ENCODE assay signal across 22 mouse cellular contexts in the genomic region with DNA sequence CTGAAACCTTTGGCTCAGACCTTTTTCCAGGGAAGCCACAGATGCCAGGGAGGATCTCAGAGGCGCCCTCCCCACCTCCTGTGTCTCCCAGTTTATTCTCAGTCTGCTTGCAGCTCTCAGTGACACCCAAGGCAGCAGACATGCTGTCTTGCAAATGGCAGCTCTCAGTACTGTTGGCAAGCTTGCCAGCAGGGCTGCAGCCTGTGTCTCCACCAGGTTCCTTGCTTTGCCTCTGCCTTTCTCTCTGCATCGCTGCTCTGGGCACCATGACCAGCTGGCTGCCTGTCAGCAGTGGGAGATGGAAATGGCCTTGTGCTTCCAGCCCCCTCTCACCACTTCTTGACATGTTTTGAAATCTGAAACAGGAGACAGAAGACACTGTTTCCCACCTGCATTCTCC.
A peak's percentile ranks its signal among the peaks of the same experiment; 100 is the strongest.
DNase-seq lines count a peak whose midpoint lies in the region; ATAC-seq and TF ChIP-seq lines count a peak whose summit lies in the region.
"Had no signal": no experiment of that assay in that cellular context is flagged by ENCODE, and none has a peak within 500 bp of the region (broad histone marks: within the 10 kb centered on the region; RNA-seq: fewer than 3 reads in every experiment).

No protein-coding gene starts in this region.

- H3K27ac ChIP-seq in kidney, adult 2 months (ENCODE audit: insufficient read depth, low read depth, low read length) = no peak overlapping the region
- H3K27ac ChIP-seq in midbrain, postnatal 0 days (ENCODE audit: low read depth, low read length) = no peak overlapping the region
- H3K27ac ChIP-seq in midbrain, embryonic 11.5 days (ENCODE audit: low read depth, low read length) = no peak overlapping the region
- H3K27ac ChIP-seq: embryonic facial prominence, embryonic 15.5 days; gastrocnemius, adult 2 months; intestine, embryonic 15.5 days; layer of hippocampus, adult 2 months had no signal

- peaks cover 4% of the 10 kb centered on the region for H3K4me1 ChIP-seq in kidney, adult 2 months (ENCODE audit: control insufficient read depth, insufficient read depth, low read length)
- H3K4me1 ChIP-seq in midbrain, postnatal 0 days (ENCODE audit: insufficient read depth, low read length) = no peaks in the 10 kb centered on the region
- H3K4me1 ChIP-seq in midbrain, embryonic 11.5 days (ENCODE audit: control insufficient read depth, insufficient read depth, low read length) = no peaks in the 10 kb centered on the region
- H3K4me1 ChIP-seq: embryonic facial prominence, embryonic 15.5 days; intestine, embryonic 15.5 days had no signal

- H3K4me2 ChIP-seq in midbrain, postnatal 0 days (ENCODE audit: low read depth, low read length, poor library complexity, severe bottlenecking) = no peak overlapping the region
- H3K4me2 ChIP-seq in midbrain, embryonic 11.5 days = no peak overlapping the region
- H3K4me2 ChIP-seq: embryonic facial prominence, embryonic 15.5 days; heart, embryonic 11.5 days; intestine, embryonic 15.5 days had no signal

- no peak for TF ChIP-seq POLR2A in kidney, adult 2 months (IDR thresholded peaks at IDR 0.05; ENCODE audit: low read depth, low read length)

- no peak overlapping the region for H3K9ac ChIP-seq in midbrain, postnatal 0 days (replicated peaks; ENCODE audit: low read length, poor library complexity, severe bottlenecking)
- no peak overlapping the region for H3K9ac ChIP-seq in midbrain, embryonic 11.5 days (ENCODE audit: low read length)
- H3K9ac ChIP-seq: embryonic facial prominence, embryonic 15.5 days; intestine, embryonic 15.5 days had no signal

- no peak for TF ChIP-seq CTCF in kidney, adult 2 months (conservative IDR thresholded peaks at IDR 0.05; ENCODE audit: insufficient read depth, insufficient read length, low read depth, low read length)
- no peak for TF ChIP-seq CTCF in midbrain, postnatal 0 days (IDR thresholded peaks at IDR 0.05)

- H3K36me3 ChIP-seq in kidney, adult 2 months (ENCODE audit: control insufficient read depth, insufficient read depth, low read length) = no peaks in the 10 kb centered on the region
- H3K36me3 ChIP-seq in midbrain, postnatal 0 days (ENCODE audit: insufficient read depth, low read length) = no peaks in the 10 kb centered on the region
- no peaks in the 10 kb centered on the region for H3K36me3 ChIP-seq in midbrain, embryonic 11.5 days (ENCODE audit: control insufficient read depth, insufficient read depth, low read length)
- H3K36me3 ChIP-seq: embryonic facial prominence, embryonic 15.5 days; G1E; intestine, embryonic 15.5 days had no signal

- H3K9me3 ChIP-seq in midbrain, postnatal 0 days (ENCODE audit: low read length) = no peaks in the 10 kb centered on the region
- H3K9me3 ChIP-seq in midbrain, embryonic 11.5 days (ENCODE audit: control insufficient read depth, low read length) = no peaks in the 10 kb centered on the region
- H3K9me3 ChIP-seq: embryonic facial prominence, embryonic 15.5 days; G1E; intestine, embryonic 15.5 days had no signal

- WGBS in kidney, adult 2 months = 62% methylated on average over 2 of the region's 2 CpGs
- 64% methylated on average over 2 of the region's 2 CpGs for WGBS in midbrain, postnatal 0 days
- WGBS in midbrain, embryonic 11.5 days = 81% methylated on average over 2 of the region's 2 CpGs

- DNase-seq in cerebellum, postnatal 25 days = peak; percentile 11 to 24
- no peak for DNase-seq in cerebellum, adult 9-10 months
- peak; percentile 42 for DNase-seq in kidney, adult 2 months
- DNase-seq in kidney, postnatal 25 days = no peak
- DNase-seq in midbrain, postnatal 0 days (ENCODE audit: low spot score) = peak; percentile 73
- DNase-seq in midbrain, embryonic 11.5 days (ENCODE audit: low spot score, missing footprints) = no peak
- DNase-seq in kidney, postnatal 36 days = peak; percentile 4 to 40
- DNase-seq in ovary, postnatal 36 days (ENCODE audit: low spot score) = no peak
- DNase-seq: adrenal gland, postnatal 14 days; cerebellum, adult 8-10 months; gastrocnemius, adult 2 months; heart, postnatal 10 days; liver; retina, postnatal 1 day; thymus, postnatal 14 days had no signal

- no peak for ATAC-seq in midbrain, postnatal 0 days (ENCODE audit: low FRiP score)
- ATAC-seq in midbrain, embryonic 11.5 days (ENCODE audit: low FRiP score) = no peak
- ATAC-seq: intestine, embryonic 15.5 days; lung, postnatal 0 days; midbrain, embryonic 16.5 days had no signal

- H3K27me3 ChIP-seq in kidney, adult 2 months (replicated peaks; ENCODE audit: control insufficient read depth, insufficient read depth, low read length) = no peaks in the 10 kb centered on the region
- H3K27me3 ChIP-seq in midbrain, postnatal 0 days (ENCODE audit: insufficient read depth, low read length) = no peaks in the 10 kb centered on the region
- no peaks in the 10 kb centered on the region for H3K27me3 ChIP-seq in midbrain, embryonic 11.5 days (ENCODE audit: control insufficient read depth, insufficient read depth, low read length)
- H3K27me3 ChIP-seq: embryonic facial prominence, embryonic 15.5 days; intestine, embryonic 15.5 days had no signal

- no peak overlapping the region for H3K4me3 ChIP-seq in kidney, adult 2 months (ENCODE audit: insufficient read depth, low read depth, low read length)
- H3K4me3 ChIP-seq in midbrain, postnatal 0 days (ENCODE audit: low read depth, low read length) = no peak overlapping the region
- H3K4me3 ChIP-seq in midbrain, embryonic 11.5 days (ENCODE audit: low read depth, low read length) = no peak overlapping the region
- H3K4me3 ChIP-seq: embryonic facial prominence, embryonic 15.5 days; gastrocnemius, adult 2 months; intestine, embryonic 15.5 days; layer of hippocampus, adult 2 months had no signal

Comparison
In these comparisons a context has a peak if more than half of its experiments do, and no peak if none do; other contexts are left out.
1. DNase-seq: peak in cerebellum, postnatal 25 days (2 of 2), kidney, adult 2 months (single experiment), midbrain, postnatal 0 days (single experiment) and kidney, postnatal 36 days (2 of 2); none in cerebellum, adult 9-10 months (single experiment), kidney, postnatal 25 days (0 of 2), midbrain, embryonic 11.5 days (single experiment) and ovary, postnatal 36 days (single experiment).